Mouse (Mus musculus) intestine, embryonic 14.5 days (tissue): ENCODE results near the gene Atn1. TPM values are rescaled to one million over a fixed set of nuclear protein-coding genes. Genes with fewer than 3 reads are reported as not detected.
A peak's percentile ranks its signal among the peaks of the same experiment; 100 is the strongest.
"Not testable (repeated sequence)": the region's sequence is repeated elsewhere in the genome, so short reads cannot be mapped to it uniquely, and the experiment has no call there.

Source experiments
- ATAC-seq: fragments of 200-750 bp; cut with Nextera tagmentation; replicated peaks from 2 replicates; pipeline ENCODE4 v1.8.0; 2017; ENCODE audit warnings: low read depth, moderate number of reproducible peaks, moderate TSS enrichment, moderate library complexity; ENCODE audit not compliant: low FRiP score, low TSS enrichment
- DNase-seq: peaks from one replicate; pipeline ENCODE4 v3.0.0-alpha.2; 2018; ENCODE audit warnings: low spot score
- H3K27ac ChIP-seq: fragments of 300-500 bp; sonication (generic); 2 replicates; pipeline ENCODE4 v1.5.1; 2014; ENCODE audit warnings: low read depth, mild to moderate bottlenecking, control low read depth
- H3K27me3 ChIP-seq: fragments of 300-500 bp; sonication (generic); replicated peaks from 2 replicates; pipeline ENCODE4 v1.6.1; 2014; ENCODE audit warnings: low read length, control low read depth; ENCODE audit not compliant: control insufficient read depth, insufficient read depth
- H3K36me3 ChIP-seq: fragments of 300-500 bp; sonication (generic); 2 replicates; pipeline ENCODE4 v1.6.1; 2014; ENCODE audit warnings: low read length, control low read depth; ENCODE audit not compliant: control insufficient read depth, insufficient read depth
- H3K4me1 ChIP-seq: fragments of 300-500 bp; sonication (generic); replicated peaks from 2 replicates; pipeline ENCODE4 v1.6.1; 2014; ENCODE audit warnings: low read length, control low read depth, mixed read lengths; ENCODE audit not compliant: control insufficient read depth, insufficient read depth
- H3K4me2 ChIP-seq: fragments of 300-500 bp; sonication (generic); 2 replicates; pipeline ENCODE4 v1.6.1; 2014; ENCODE audit warnings: low read length
- H3K4me3 ChIP-seq: fragments of 300-500 bp; sonication (generic); 2 replicates; pipeline ENCODE4 v1.5.1; 2014; ENCODE audit warnings: low read depth, low read length, control low read depth, mixed read lengths
- H3K9ac ChIP-seq: fragments of 300-500 bp; sonication (generic); 2 replicates; pipeline ENCODE4 v1.6.1; 2014; ENCODE audit warnings: mild to moderate bottlenecking, low read length
- H3K9me3 ChIP-seq: fragments of 300-500 bp; sonication (generic); 2 replicates; pipeline ENCODE4 v1.6.1; 2016; ENCODE audit warnings: low read length, control low read depth; ENCODE audit not compliant: control insufficient read depth
- WGBS: fragments of 180-500 bp; shearing (Covaris S2); extraction: QIAGEN DNeasy Blood & Tissue Kit; methylation state at CpG from one replicate; pipeline ENCODE4 v1.1.7; 2014; 5-methylcytosine and 5-hydroxymethylcytosine counted together
- polyA plus RNA-seq: library from polyadenylated mRNA; unstranded; fragments of >200 nt; fragmentation: Nextera tagmentation; extraction: Ambion mirVana; gene quantifications from 2 replicates; pipeline ENCODE4 v1.2.1, GENCODE M21; 2014

Atn1 gene
- 12.1 TPM in 2 replicates for polyA plus RNA-seq

DNA sequence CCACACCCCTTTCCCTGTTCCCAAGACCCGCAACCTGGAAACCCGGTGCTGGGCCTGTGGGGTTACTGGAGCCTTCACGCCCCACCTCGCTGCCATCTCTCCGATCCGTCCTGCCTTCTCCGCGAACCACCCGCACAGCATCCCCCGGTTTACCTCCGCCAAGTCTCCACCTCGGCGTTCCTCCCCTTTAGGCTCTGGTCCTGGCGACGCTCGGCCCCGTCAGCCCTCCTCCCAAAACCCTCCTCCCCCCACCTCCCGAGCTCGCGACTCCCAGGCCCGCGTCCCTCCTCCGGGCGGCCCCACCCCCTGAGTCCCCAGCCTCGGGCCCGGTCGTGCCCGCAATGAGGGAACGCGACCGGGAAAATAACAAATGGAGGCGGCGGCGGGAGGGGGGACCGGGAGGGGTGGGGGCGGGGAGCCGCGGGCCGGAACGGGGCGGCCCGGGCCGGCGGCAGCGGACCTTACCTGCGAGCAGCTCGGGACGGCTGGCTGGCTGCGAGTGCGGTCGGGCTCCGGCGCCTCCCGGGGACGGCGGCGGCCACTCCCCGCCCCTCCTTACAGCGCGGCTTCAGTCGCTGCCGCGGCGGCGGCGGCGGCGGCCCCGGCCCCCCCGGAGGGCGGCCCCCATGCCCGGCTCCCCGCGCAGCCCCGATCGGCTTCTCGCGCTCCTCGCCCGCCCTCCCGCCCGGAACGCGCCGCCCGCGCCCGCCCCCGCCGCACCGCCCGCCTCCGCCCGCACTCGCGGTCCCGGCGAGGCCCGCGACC, at the start of gene Atn1, which contains the start of gene Gm45234:
Gene Atn1, minus strand, starts transcription at position 694 of the 765 bp plus-strand sequence.
Gene Gm45234, minus strand, starts transcription at position 191 of the 765 bp plus-strand sequence.
- Histone ChIP-seq H3K9me3 (no peaks in the 10 kb centered on the region), H3K27ac (peak within 1 kb of the TSS; percentile 95), H3K4me1 (peaks cover 36% of the 10 kb centered on the region), H3K4me2 (peak within 1 kb of the TSS; percentile 70), H3K9ac (peak within 1 kb of the TSS; percentile 92), H3K36me3 (peaks cover 7% of the 10 kb centered on the region), H3K4me3 (peak within 1 kb of the TSS; percentile 80), H3K27me3 (no peaks in the 10 kb centered on the region)
- ATAC-seq (peak; percentile 67), DNase-seq (peak; percentile 85)
- WGBS: 0% methylated on average over 62 of the region's 100 CpGs

DNA sequence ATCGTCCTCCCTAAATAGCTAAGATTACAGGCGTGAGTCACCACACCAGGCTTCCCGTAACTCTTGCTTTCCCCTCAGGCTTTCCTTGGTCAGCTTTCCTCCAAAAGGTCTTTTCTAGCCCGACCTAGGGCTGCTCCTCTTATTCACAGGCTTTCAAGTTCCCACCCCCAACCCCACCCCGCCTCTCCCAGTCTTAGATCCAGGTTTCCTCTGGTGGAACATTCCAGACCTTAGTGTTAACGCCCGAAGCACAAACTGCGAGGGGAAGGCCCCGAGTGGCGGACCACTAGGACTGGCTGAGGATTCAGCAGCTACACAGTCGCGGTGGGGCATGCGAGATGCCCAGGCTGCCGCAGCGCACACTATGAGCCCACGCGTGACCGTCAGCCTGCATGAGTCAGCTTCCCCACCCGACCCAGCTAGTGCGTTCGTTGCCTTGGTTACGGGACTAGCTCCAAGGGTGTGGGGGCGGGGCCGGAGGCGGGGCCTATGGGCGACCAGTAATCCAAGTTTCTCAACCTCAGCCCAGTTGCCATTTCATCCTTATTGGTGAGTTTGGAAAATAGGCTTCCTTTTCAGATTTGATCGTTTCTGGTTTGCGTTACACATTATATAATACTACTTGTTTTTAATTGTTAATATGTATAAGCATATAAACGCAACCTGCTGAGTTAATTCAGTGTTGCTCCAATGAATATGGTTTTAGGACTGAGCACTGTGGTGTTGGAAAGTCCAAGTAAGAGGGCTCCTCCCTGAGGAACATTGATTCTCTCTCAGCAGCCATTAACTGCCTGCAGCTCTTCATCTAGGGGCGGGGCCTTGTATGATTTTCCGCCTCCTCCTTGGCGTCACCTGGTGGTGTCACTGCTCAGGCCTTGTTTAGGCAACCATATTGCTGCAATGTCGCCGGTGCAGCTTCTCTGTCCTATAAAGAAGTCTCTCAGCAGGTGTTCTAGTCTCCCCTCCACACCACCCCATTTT, 49.3 kb upstream of the Atn1 start:
- H3K4me3 ChIP-seq: peak overlapping the region; percentile 48
- peak overlapping the region; percentile 89 for H3K4me2 ChIP-seq
- H3K27me3 ChIP-seq: no peaks in the 10 kb centered on the region
- peak overlapping the region; percentile 59 for H3K9ac ChIP-seq
- WGBS: 1% methylated on average over 34 of the region's 34 CpGs
- ATAC-seq: peak; percentile 74
- H3K36me3 ChIP-seq: peaks cover 6% of the 10 kb centered on the region
- peak; percentile 95 for DNase-seq
- peaks cover 26% of the 10 kb centered on the region for H3K4me1 ChIP-seq
- no peaks in the 10 kb centered on the region for H3K9me3 ChIP-seq
- peak overlapping the region; percentile 95 for H3K27ac ChIP-seq

DNA sequence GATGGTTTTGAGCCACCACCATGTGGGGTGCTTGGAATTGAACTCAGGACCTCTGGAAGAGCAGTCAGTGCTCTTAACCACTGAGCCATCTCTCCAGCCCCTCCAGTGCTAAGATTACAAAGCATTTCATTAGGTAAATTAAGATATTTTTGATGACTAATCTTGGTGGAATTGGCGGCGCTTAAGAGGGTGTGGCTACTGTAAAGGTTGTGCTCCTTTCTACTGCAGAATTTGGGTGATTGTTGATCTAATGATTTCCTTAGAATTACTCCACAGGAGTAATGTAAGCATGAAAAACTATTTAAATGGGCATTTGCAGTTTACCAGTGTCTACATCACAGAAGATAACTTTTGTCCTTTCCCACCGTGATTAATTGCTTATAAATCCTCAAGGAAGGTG, 48.0 kb upstream of the Atn1 start:
- ATAC-seq (no peak), DNase-seq (no peak)
- Histone ChIP-seq H3K36me3 (no peaks in the 10 kb centered on the region), H3K27me3 (no peaks in the 10 kb centered on the region), H3K9ac (no peak overlapping the region), H3K4me3 (no peak overlapping the region), H3K4me2 (no peak overlapping the region), H3K9me3 (no peaks in the 10 kb centered on the region), H3K27ac (no peak overlapping the region), H3K4me1 (peaks cover 15% of the 10 kb centered on the region)
- 87% methylated on average over 3 of the region's 3 CpGs for WGBS

DNA sequence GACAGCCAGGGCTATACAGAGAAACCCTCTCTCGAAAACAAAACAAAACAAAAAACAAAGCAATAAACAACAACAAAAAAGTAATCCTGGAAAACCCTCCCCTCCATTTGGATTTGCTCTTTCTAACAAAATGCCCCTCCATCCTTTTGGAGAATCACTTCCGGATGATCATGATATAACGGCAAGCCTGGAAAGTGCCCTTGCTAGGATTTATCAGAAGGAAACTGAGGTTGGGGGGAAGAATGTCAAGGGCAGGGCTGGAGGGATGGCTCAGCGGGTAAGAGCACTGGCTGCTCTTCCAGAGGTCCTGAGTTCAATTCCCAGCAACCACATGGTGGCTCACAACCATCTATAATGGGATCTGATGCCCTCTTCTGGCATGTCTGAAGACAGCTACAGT, 47.4 kb upstream of the Atn1 start:
- H3K4me1 ChIP-seq: peaks cover 15% of the 10 kb centered on the region
- not testable (repeated sequence) for H3K4me3 ChIP-seq, H3K36me3 ChIP-seq, DNase-seq, ATAC-seq, H3K4me2 ChIP-seq, H3K9ac ChIP-seq, H3K9me3 ChIP-seq, H3K27me3 ChIP-seq, H3K27ac ChIP-seq
- 96% methylated on average over 4 of the region's 4 CpGs for WGBS

DNA sequence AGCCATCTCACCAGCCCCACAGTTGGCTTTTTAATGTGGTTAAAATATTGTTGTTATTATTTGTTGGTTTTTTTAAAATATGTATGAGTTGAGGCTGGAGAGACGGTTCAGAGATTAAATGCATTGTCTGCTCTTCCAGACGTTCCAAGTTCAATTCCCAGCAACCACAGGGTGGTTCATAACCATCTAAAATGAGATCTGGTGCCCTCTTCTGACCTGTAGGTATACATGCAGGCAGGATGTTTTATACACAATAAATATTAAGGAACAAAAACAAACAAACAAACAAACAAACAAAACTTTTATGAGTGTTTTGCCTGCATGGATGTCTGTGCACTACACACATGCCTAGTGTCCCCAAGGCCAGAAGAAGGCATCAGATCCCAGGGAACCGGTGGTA, 46.7 kb upstream of the Atn1 start:
- no peak for ATAC-seq
- H3K27ac ChIP-seq: no peak overlapping the region

DNA sequence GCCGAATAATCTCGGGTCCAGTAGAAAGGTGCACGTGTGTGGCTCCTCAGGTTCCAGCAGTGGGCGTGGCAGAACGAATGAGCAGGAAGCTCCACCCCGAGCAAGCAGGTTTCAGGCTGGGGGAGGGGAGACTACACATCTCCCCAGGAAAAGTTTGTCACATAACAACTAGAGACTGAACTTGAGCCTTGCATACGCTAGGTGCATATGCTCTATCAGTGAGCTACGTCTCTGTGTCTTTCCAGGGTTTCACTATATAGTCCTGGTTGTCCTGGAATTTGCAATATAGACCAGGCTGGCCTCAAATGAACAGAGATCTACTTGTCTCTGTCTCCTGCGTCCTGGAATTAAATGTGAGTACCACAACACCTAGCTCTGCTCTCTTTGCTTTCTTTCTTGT, 46.1 kb upstream of the Atn1 start:
- DNase-seq: peak; percentile 64
- not testable (repeated sequence) for H3K4me3 ChIP-seq, H3K27me3 ChIP-seq, H3K9ac ChIP-seq, H3K9me3 ChIP-seq, H3K36me3 ChIP-seq, H3K27ac ChIP-seq, ATAC-seq
- Histone ChIP-seq H3K4me1 (peaks cover 12% of the 10 kb centered on the region), H3K4me2 (peak overlapping the region; percentile 36)
- WGBS: 16% methylated on average over 5 of the region's 9 CpGs

More for the DNA sequence above, 46.7 kb upstream of the Atn1 start:
- 82% methylated on average over 3 of the region's 3 CpGs for WGBS
- DNase-seq: no peak
- Histone ChIP-seq H3K9me3 (no peaks in the 10 kb centered on the region), H3K36me3 (no peaks in the 10 kb centered on the region), H3K4me1 (peaks cover 13% of the 10 kb centered on the region), H3K9ac (no peak overlapping the region), H3K4me2 (no peak overlapping the region), H3K4me3 (no peak overlapping the region), H3K27me3 (no peaks in the 10 kb centered on the region)

DNA sequence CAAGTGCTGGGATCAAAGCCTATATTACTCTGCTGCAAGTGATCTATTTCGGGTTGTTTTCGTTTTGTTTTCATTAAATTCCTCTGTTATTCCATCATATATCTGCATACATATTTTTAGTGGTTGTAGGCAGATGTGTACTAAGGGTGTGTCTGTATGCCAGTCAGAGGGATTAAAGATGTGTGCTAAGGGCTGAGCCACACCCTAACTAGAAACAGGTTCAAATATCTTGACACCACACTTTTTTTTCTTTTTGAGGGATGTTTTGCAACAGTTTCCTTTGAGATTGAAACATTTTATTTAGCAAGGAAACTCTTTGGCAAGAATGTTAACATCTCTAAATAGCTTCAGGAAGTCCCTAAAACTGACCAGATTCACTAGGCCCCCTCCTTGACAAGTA, 39.9 kb upstream of the Atn1 start:
- Histone ChIP-seq H3K4me2 (no peak overlapping the region), H3K9ac (no peak overlapping the region), H3K4me3 (no peak overlapping the region), H3K4me1 (no peaks in the 10 kb centered on the region), H3K27me3 (no peaks in the 10 kb centered on the region), H3K27ac (no peak overlapping the region), H3K36me3 (no peaks in the 10 kb centered on the region), H3K9me3 (no peaks in the 10 kb centered on the region)
- DNase-seq (no peak), ATAC-seq (no peak)
- WGBS: 74% methylated on average over 2 of the region's 2 CpGs

DNA sequence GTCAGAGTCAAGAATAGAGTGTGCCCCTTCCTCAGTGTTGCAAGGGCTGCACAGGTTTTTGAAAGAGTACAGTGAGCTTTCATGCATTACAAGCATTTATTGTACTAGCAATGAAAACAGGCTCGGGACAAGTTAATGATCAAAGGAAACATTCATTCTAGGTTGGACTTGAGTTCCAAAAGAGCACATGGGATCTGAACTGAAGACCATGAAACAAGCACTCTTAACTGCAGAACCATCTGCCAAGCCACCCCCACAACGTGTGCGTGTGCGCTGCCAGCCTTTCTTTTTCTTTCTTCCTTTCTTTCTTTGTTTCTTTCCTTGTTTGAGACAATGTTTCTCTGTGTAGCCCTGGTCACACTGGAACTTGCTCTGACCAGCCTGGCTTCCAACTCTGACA, 39.5 kb upstream of the Atn1 start:
- no peaks in the 10 kb centered on the region for H3K4me1 ChIP-seq
- no peak for DNase-seq
- no peak overlapping the region for H3K27ac ChIP-seq
- H3K4me3 ChIP-seq: no peak overlapping the region
- no peaks in the 10 kb centered on the region for H3K9me3 ChIP-seq
- no peaks in the 10 kb centered on the region for H3K27me3 ChIP-seq
- H3K9ac ChIP-seq: no peak overlapping the region
- WGBS: 83% methylated on average over 4 of the region's 4 CpGs
- ATAC-seq: no peak
- H3K4me2 ChIP-seq: no peak overlapping the region
- H3K36me3 ChIP-seq: no peaks in the 10 kb centered on the region
